Mouse (Mus musculus) kidney, adult 9 months (tissue): ENCODE data around the gene Sigirr.

ENCODE experiments used
- DNase-seq: peaks from one replicate; pipeline ENCODE4 v3.0.0; 2022

Gene Sigirr

DNA sequence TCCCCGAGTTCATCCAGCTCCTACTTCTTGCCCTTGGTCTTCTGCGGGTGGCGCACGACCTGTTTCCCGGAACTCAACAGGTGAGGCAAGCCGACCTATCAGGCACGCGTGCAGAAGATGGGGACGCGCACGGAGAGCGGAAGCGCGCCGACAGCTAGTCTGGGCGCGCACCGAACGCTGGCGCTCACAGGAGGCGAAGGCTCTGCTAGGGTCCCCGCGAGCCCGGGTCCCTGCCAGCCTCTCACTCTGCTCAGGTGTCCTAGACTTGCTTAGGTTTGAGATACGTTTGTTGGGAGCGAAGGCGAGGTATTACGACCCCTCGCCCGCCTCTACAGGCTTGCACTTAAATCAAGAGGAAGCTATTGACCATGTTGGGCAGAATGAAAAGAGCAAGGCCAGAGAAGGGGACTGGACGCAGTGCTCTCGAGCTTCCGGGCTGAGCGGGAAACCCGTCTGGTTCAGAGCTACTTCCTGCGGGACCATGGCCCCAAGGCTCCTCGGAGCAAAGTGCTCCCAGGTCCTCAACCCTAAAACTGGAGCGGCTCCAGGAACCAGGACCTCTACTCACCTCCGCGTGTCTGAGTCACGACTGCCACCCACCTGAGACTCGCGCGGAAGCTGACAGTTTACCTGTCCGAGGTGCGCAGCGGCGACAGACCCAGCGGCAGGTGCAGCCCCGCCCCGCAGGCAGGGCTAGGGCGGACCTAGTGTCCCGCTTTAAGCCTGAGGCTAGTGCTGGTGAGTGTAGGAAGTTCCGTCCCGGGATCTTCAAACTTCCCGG lies at the start of gene Sigirr:
Gene Sigirr (minus strand): TSS at position 662 of the 781 bp plus-strand sequence.
- DNase-seq = peak; percentile 69

DNA sequence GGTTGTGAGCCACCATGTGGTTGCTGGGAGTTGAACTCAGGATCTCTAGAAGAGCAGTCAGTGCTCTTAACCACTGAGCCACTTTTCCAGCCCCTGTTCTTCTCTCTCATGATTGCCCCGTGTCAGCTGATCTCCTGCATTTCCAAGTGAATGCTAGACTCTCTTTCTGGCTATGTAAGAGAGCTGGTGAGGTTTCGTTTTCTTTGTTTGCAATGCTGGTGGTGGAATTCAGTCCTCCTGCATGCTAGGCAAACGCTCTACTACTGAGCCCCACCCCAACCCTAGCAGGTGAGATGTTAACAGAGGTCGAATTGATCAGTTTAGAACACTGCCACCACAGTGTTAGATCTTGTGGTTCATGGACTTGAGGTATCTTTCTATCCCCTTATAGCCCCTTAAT lies 48.3 kb upstream of the Sigirr start:
- no peak for DNase-seq

DNA sequence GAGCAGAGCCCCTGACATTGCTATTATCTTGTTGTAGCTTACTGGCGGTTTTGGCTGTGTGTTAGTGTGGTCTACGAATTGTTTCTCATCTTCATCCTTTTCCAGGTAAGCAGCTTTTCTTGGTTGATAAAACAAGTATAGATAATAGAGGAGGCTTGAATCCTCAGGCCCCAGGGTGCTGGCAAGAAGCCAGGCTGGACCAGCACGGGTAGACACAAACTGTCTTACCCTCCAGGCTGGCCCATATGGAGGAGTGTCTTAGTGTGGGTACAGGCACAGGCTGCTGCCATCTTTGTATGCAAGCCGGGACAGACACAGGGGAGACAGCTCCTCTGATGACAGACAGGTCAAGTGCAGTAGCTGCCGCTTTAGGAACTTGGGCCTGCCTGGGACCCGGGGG lies 46.7 kb upstream of the Sigirr start:
- no peak for DNase-seq

DNA sequence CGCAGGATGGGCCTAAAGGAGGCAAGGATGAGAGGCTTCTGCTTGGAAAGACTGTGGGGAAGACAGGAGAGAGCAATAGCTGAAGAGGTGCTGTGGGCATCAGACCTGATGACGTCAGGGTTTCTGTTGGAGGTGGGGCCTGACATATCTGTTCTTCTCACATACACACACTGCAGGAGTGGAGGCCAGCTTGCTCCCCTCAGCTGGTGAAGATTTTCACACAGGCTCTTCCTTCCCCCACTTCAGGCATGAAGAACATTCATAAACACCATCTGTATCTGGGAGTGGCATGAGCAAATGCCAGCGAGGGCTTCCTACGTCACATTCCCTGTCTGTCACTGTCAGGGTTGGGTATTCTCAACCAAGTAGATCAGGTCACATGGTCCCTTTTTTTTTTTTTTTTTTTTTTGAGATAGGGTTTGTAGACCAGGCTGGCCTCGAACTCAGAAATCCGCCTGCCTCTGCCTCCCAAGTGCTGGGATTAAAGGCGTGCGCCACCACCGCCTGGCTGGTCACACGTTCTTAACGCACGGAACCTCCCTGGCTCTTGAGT lies 45.7 kb upstream of the Sigirr start:
- DNase-seq = no peak

DNA sequence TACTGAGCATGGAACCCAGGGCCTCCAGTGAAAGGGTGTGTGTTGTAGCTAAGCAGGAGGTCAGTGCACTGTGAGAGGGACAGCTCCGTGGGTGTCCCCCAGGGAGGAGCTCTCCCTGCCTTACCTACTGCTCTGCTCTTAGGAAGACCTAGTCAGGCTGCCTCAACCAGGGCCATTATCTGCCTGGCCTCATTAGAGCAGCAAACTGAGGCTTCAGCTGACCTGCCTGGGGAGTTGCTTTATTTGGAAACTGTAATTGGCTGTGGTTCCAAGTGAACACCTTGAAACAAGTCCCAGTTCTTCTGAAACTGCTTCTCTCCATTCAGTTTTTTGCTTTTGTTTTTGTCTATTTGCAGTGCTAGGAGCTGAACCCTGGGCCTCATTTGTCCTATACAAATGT lies 45.0 kb upstream of the Sigirr start:
- no peak for DNase-seq

DNA sequence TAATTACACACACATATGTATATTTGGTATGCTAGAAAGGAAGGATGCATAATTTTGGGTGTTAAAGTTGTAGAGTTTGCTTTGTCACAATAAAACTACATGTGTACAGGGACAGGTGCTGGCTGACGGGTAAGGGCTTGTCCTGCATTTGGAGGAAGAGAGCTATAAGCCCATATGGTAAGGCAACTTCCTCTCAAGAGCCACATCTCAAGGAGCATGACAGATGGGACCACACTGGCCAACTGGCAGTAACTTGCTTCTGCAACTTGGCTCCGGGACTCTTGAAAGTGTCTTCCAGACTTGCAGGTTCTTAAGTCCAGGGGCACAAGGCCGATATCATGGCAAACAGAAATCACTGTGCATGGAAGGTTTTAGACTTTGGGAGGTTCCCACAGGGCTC lies 44.3 kb upstream of the Sigirr start:
- no peak for DNase-seq

DNA sequence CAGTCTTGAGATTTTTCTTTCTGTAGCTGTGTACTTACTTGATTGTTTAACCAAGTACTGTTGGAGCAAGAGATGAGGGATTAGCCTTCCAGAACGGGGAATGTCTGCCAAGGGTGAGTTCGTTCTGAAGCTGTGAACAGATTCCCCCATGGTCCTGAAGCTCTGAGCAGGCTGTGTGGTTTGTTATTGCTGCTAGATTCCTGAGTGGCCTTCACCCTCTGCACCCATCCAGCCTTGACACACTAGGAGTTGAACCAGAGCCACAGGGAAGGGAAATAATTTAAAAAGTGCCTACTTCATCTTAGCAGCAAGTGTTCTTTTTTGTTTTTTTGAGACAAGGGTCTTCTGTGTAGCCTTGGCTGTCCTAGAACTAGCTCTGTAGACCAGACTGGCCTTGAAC lies 43.5 kb upstream of the Sigirr start:
- no peak for DNase-seq

DNA sequence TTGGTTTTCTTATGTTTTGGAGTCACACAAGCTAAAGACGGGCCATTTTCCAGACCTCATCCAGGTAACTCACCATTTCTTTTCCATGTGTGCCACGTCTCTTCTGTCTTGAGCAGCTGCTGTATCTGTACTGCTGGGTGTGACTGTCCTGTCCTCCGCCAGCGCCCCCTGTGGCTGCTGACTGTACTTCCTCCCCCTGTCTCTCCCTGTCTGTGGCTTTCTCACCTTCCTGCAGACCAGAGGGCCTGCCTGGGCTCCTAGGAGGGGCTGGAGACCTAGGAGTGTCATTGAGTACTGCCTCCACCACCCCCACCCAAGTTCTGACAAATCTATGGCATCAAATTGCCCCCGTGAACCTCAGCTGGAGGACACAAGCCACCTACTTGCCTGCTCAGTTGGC lies 42.7 kb upstream of the Sigirr start:
- DNase-seq = peak; percentile 47

DNA sequence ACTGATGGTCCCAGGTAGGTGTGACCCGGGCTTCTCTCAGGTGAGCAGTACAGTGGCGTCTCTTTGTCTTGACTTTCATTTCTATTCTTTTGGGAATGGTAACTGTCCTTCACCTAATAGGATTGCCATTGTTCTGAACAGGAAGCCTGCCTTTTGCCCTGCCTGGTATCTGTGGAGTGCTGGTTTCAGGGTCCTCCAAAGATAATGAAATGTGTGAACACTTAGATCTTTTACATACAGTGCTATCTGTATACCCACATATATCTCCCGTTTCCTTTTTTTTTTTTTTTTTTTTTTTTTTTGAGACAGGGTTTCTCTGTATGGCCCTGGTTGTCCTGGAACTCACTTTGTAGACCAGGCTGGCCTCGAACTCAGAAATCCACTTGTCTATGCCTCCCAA lies 41.0 kb upstream of the Sigirr start:
- no peak for DNase-seq

DNA sequence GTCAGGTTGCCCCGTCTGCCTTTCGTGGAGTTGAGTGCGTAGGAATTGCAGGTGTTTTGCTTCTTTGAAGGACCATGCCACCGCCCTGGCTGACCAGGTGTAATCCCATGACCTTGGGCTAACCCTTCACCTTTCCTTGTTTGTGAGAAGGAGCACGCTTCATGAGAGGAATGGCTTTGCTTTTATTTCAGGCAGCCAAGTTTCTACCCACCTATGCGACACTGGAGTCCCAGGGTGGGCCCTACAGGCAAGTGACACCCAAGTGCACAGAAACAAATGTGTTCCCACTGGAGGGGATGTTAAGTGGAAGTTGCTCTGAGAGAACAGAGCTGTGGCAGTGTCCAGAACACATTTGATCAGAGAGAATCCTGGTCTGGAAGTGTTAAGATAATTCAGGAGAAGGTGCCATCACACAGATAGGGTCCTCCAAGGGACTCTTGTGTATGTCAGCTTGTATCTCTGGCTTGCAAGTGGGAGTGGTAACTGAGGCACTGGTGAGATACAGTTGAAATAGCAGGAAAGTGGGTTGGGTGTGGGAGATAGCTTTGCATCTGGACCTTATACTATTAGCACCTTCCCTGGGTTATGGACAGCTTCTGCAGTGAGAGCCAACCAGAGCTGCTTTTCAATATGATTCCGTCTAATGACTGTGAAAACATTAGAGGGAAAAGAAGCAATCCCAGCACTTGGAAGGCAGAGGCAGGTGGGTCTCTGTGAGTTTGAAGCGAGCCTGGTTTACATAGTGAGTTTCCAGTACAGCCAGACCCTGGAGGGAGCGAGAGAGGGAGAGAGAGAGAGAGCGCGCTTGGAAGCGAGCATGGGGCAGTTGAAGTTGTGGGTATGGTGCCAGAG lies 31.8 kb upstream of the Sigirr start:
- peak; percentile 40 for DNase-seq

DNA sequence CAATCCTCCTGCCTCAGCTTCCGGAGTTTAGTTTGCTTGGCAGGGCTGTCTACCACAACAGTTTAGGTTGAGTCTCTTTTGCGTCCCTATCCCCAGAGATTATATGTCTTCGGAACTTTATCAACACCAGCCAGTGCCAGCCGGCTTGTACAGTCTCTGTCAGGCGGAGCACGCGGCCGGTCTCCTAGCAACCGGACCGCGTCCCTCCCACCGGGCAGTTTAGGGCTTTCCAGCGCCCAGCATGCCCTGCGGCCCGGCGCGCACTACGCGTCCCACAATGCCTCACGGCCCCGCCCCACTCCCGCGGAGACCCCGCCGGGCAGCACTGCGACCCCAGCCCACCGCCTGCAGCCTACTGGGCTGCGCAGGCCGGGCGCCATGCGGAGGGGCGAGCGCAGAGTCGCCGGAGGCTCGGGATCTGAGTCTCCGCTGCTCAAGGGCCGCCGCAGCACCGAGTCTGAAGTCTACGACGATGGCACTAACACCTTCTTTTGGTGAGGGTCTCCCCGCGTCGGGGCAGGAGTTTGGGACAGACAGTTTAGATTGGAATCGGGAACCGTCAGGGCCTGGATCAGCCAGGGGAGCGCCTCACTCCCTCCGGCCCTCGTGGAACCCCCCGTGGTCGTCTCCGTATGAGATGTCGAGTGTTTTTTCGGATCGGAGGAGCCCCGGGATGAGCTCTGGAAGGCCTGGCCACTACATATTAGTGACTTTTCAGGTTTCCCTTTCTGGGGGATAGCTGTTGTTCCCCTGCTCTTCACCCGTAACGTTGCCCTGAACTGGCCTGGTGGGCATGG lies 30.9 kb upstream of the Sigirr start:
- DNase-seq = peak; percentile 92

DNA sequence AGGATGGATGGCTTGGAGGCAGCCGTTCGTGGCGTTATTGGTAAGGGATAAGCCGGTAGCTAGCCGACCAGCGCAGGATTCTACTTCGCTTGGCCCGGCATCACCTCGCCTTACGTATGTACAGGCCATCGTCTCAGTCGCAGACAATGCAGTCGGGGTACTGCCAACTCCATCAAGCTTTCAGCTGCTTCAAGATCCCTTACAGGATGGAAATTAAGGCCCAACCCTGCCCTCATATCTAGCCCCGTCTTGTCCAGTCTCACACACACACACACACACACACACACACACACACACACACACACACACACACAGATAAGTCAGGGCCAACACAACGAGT lies 23.1 kb upstream of the Sigirr start:
- no peak for DNase-seq

DNA sequence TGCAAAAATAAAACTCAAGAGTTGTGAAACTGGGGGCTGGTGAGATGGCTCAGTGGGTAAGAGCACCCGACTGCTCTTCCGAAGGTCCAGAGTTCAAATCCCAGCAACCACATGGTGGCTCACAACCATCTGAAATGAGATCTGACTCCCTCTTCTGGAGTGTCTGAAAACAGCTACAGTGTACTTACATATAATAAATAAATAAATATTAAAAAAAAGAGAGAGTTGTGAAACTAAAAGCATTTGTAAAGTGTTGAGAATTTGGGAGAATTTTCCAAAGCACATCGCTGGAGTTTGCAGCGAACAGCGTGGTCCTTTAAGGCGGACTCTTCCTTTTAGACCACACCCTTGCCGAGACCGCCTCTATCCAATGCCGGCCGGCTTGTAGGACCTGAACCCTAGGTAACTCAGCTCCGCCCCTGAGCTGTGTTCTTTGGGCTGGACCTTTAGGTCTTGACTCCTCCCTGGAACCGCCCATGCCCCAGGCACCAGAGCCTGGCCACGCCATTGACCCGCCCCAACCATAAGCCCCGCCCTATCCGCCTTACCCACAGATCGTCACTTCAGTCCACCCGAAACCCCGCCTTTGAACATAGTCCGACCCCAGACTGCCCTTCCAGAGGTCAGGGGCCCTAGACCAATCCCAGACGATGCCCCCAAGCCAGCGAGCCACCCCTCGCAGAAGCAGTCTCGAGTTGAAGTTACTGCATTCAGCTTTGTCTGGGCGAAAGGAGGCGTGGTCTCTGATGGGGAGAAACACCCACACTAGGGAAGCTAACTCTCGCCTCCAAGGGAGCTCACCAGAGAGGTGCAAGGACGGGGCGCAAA lies 22.5 kb upstream of the Sigirr start:
- peak; percentile 99 for DNase-seq

DNA sequence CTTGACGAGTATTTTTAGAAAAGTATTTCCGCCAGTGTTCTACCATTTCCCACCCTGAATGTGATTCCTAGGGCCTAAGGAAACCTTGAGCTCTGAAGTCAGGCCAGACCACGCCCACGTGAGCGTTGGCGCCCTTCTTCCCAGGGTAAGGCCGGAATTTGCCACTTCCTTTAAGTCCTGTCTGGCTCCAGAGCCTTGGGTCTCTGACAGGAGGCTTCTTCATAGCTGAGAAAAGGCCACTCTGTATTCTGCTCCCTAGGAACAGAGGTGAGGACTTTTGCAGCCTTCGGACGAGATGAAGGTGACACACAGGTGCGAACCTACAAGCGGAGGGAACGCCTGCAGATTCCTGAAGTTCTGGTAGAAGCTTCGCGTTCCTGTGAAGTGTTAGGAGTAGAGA lies 21.9 kb upstream of the Sigirr start, which contains the start of gene Ptdss2:
Gene Ptdss2 (plus strand): TSS at position 138 of the 400 bp plus-strand sequence.
- DNase-seq = peak; percentile 84

DNA sequence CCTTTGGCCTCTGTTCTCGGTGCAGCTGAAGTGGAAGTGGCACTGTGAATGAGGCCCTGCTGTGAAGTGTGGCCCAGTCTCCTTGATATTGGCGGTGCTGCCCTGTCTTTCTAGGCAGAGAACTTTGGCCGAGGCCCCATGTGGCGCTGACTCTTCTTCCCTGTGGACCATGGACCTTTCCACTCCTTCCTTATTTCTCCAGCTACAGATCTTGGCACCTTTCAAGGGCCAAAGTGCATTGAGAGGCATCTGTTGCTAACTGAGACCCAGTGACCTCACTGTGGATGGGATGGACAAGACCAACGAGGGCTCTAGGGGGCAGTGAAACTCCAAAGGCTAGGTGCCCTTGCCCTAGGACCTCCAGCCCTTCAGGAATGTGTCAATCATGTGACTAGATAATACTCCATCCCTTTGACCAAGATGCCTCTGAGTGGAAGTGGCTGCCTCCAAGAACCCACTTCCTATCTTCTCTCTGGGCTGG lies 20.7 kb upstream of the Sigirr start:
- peak; percentile 97 for DNase-seq

DNA sequence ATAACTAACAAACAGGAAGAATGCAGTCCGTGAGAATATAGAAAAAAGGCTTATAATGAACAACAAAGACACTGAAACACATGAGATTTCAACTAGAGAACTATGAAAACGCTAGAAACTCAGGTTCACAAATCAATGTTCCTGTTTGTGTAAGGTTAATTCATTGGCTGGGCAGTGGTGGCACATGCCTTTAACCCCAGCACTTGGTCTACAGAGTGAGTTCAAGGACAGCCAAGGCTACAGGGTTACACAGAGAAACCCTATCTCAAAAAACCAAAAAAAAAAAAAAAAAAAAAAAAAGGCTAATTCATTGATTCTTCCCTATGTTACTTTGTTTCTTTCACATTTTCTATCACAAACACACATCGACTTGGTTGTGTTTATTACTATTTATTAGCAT lies 20.2 kb upstream of the Sigirr start:
- DNase-seq = no peak

DNA sequence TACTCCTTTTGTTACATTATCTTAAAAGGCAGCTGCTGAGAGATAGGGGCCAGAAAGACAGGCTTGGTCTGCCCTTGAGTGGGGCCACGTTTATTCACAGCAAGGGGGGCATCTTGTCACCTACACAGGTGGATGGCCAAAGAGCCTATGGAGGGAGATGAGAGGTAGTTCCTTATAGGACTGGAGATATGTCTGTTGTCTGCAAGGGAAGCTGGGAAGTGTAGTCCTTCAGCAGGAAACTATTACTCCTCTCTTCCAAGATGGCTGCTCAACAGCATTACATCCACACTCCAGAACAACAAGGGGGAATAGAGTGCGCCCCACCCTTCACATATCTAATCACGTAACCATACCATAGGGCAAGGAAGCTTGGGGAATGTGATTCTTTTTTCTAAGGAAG lies 19.1 kb upstream of the Sigirr start:
- DNase-seq = no peak

DNA sequence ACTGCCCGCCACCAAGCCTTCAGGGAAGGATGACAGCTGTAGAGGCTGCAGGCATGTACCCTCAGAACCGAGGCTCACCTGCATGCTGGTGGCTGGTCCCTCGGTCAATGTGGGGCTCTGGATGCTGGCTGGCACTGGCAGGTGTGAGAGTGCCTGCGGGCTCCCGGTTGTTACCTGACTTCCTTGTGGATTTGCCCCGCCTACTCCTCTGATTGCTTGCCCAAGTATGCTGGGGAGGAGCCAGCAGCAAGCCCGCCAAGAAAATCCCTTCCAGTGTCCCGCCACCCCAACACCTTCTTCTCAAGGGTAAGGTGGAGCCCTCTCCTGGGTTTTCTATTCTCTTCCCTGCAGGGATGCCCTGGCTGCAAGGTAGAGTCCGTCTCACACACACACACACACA lies 17.3 kb upstream of the Sigirr start, which contains the start of gene Ano9:
Gene Ano9 (minus strand): TSS at position 171 of the 400 bp plus-strand sequence.
- DNase-seq = peak; percentile 77

DNA sequence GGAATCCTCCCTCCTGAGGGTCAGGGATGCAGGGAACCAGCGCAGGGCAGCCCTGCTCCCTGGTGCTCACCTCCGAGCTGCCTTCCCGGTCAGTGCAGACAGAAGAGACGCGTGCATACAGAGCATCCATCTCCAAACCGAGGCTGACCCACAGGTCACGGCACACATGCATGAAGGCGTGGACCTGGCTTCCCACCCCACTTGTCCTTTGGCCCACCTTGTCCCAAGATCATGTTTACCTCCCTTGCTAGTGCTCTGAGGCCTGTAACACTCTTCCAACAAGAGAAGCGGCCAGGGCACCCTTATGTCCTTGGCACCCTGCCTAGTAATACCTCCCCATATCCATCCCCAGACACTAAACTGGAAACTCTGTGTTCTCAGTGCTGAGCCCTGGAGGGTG lies 15.5 kb upstream of the Sigirr start:
- no peak for DNase-seq

DNA sequence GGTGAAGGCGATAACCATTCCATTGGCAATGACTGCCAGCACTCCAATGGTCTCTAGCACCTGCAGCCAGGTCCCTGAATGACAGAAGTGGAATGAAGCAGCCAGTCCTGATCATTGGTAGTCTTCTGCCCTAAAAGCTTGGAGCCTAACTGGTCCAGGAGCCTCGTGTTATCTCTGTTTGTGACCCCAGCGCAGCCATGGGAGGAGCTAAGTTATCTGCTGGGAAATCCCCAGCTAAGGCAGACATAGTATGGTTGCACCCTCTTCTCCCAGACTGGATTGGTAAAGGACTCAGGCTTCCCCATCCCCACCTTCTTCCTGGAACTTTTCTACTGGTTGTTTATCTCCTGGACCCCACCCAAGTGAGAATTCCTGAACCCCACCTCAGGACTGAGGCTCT lies 2.8 kb upstream of the Sigirr start:
- no peak for DNase-seq

DNA sequence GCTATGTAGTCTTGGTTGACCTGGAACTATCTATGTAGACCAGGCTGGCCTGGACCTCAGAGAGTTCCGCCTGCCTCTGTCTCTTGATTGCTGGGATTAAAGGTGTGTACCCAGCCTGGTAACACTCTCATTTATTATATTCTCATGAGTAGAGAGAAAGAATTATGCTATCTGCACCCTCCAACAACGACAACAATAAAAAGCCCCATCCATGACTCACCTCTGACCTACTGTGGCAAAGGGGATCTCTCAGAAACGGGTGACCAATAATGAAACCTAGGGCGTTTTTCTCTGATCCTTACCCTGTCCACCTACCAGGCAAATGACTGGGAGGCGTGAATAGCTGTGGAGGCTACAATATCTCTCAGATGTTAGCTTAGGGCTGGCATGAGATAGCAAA lies 3.2 kb downstream of the Sigirr start:
- DNase-seq = no peak

DNA sequence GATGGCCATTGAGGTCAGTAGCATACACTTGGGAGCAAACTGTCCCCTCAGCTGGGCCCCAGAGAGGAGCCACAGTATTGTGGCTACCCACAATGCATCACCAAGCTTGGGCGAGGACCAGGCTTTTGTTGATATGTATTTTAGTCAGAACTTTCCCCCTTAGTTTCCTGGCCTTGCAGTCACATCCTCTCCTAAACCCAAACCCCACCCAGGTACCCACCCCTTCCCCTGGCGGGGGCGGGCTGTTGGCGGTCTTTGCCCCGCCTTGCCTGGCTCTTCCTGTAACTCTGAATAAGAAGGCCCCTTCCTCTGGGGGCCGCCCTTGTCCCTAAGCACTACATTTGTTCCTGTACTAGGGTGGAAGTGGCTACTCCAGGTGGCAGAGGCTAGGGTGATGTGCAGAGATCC lies 3.7 kb downstream of the Sigirr start:
- peak; percentile 77 for DNase-seq
